Mouse (Mus musculus): ENCODE measurements around the gene Pram1. TPM values are rescaled to one million over a fixed set of nuclear protein-coding genes. Genes with fewer than 3 reads are reported as not detected.
"Not testable (repeated sequence)": the region's sequence is repeated elsewhere in the genome, so short reads cannot be mapped to it uniquely, and the experiment has no call there.

The Pram1 gene
- total RNA-seq (2021): not detected

DNA sequence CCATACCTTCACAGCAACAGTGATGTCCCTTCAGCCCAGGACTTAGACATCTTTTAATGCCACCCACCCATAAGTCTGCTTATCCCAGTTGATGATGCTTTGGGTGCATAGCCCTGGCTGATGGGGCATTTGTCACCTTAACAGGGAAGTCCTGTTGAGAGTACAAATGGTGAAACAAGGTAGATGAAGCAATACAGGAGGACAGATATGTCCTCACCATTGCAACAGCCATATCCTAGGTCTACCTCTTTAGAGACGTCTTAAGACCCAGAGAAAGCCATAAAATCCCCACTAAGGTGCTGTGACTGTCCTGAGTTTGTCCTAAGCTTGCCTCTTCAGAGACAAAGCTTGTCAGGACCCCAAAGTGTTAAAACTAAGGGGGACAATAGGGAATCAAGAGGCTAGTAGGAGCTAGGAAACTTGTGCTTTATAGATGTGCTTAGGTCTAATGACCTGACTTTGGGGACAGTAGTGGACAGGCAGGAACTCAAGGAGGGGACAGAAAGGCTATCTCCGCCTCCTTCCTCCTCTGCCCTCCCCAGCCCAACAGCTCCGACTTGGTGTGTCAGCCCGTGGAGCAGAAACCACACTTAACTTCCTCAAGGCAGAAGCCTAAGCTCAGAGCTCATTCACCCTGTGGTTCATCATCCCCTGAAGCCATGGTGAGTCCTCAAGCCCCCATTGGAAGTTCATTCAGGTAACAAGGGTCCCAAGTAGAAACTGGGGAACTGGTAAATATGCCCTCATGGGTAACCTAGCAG, at the start of gene Pram1:
TSS of gene Pram1 (plus strand) at position 541 of the 761 bp plus-strand sequence.
- no peak for DNase-seq

DNA sequence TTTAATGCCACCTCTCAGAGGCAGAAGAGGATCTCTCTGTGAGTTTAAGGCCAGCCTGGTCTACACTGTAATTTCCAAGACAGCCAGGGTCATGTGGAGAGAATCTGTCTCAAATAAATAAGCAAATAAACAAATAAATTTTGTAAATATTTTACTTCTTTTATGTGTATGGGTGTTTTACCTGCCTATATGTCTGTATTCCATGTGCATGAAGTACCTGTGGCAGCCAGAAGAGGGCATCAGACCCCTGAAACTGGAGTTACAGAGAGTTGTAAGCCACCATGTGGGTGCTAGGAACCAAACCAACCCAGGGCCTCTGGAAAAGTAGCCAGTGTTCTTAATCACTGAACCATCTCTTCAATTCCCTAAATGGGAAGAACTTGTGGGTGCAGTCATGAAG, 40.6 kb upstream of the Pram1 start:
- DNase-seq: no peak

DNA sequence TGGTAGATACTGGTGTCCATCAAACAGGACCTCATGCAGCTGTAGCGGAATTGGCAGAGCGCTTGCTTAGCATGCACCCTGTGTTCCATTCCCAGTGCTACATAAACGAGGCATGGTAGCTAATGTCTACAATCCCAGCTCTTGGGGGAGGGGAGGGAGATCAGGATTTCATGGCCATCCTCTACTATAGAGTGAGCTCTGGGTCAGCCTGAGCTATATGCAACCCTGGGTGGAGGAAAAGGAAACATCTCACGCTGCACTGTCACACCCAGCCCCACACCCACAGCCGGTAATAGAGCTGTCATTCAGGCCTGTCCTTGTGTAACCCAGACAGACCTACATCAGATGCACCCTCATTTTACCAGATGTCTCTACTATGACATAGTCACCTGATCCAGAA, 39.4 kb upstream of the Pram1 start:
- no peak for DNase-seq

DNA sequence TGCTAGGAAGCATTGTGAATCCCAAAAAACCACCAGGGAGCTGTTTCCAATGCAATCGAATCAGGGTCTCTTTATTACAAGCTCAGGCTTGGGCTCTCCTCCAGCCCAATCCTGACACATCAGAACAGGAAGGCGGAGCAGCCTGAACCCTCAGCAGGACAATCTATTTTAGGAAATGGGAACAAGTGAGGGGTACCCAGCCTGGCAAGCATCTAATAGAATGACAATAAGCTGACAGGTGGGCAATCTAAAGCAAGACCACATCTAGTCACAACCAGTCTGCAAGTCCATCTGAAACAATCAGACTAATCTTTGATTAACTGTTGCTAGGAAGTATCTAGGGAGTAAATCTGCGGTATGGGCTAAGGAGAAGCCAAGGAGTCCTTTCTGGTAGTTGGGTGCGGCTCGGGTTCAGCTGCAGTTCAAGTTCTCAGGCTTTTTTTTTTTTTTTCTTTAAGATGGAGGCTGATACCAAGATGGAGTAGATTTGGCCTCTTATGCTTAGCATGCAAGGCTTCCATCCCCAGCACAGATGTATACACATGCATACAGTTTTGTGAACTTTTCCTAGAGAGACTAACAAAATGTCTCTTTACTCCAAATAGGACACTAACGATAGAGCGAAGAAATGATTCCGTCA, 37.9 kb upstream of the Pram1 start:
- DNase-seq: peak; percentile 2

DNA sequence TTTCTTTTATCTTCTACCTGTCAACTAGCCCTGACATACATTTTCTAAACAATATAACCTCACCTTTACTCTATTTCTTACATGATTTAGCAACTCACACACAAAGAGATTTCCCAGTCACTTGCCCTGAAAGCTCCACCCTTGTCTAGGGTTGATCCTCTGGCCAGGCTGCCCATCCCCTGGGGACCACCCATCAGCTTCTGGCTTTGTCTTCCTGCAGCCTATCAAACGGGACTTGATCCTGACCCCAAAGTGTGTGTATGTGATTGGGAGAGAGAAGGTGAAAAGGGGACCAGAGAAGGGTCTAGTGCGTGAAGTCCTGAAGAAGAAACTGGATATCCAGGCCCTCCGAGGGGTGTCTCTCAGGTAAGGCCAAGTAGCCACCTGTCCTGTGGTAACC, 37.0 kb upstream of the Pram1 start:
- DNase-seq: no peak

DNA sequence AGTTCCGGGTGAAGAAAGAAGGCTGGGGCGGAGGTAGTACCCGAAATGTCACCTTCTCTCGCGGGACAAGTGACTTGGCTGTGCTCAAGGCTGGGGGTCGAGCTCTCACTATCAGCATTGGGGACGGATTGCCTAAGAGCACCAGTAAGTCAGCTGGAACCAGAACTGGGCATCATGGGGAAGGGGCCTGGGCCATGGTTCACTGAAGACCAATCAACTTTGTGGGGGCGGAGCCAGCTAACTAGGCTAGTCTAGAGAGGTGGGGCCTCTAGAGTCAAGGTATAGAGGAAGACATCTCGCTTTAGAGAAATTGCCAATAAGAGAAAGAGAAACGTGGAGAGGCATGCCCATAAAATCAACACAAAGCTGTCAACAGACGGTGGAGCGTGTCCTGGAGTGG, 35.9 kb upstream of the Pram1 start:
- DNase-seq: no peak

DNA sequence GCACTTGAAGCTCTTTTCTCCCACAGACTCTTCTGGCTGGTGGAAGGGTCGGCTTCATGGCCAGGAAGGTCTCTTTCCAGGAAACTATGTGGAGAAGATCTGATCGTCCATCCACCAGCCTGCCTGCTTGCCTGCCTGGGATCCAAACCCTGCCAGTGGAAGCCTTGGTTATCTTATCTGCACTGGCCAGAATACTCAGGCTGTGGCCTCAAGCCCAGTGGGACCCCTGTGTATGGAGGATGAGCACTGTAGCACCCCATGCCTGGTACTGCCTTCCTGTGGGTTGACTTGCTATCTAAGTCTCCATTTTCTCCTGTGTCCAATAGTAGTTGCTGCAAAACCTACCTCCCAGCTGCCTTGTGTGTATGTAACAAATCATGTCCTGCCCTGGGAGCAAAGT, 30.6 kb upstream of the Pram1 start:
- no peak for DNase-seq

DNA sequence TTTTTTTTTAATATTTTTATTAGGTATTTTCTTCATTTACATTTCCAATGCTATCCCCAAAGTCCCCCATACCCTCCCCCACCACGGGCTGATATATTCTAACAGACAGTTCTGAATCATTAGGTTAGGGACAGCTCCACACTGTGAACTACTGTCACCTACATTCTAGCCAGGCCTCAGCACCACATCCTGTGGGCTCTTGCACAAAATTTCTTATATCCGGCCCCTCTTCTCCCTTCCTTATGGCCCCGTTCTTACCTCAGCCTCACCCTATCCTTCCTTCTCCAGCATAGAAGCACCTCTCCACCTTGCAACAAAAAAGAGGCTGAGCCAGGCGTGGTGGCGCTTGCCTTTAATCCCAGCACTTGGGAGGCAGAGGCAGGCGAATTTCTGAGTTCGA, 27.3 kb upstream of the Pram1 start:
- no peak for DNase-seq

DNA sequence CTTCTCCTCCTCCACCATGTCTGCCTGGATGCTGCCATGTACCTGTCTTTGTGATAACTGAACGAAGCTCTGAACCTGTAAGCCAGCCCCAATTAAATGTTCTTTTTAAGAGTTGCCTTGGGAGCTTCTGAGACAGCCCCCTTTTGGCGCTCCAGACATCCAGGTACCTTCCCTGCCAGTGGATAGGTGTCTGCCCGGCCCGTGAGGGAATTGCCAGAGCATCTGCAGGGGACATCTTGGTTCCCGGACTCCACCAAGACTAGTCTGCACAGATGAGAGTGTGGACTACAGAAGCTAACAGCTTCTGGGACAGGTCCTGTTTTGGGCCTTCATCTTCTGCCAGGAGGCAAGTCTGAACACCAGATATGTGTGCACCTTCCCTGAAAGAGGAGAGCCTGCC, 24.1 kb upstream of the Pram1 start:
- not testable (repeated sequence) for DNase-seq

DNA sequence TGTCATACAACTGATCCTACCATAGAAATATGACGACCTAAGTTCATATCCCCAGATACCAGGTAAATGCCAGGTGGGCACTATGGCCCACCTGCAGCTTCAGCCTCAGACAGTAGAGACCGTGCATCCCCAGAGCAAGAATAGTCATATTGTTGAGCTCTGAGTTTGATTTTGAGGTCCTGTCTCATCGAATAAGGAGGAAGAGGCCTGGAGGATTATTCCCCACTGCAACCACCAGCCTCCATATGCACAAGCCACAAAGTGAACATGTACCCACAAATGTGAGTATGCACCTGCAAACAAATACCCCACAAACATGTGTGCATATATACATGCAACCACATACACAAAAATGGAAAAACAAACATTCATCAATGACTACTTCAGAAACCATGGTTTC, 10.6 kb upstream of the Pram1 start:
- DNase-seq: no peak

DNA sequence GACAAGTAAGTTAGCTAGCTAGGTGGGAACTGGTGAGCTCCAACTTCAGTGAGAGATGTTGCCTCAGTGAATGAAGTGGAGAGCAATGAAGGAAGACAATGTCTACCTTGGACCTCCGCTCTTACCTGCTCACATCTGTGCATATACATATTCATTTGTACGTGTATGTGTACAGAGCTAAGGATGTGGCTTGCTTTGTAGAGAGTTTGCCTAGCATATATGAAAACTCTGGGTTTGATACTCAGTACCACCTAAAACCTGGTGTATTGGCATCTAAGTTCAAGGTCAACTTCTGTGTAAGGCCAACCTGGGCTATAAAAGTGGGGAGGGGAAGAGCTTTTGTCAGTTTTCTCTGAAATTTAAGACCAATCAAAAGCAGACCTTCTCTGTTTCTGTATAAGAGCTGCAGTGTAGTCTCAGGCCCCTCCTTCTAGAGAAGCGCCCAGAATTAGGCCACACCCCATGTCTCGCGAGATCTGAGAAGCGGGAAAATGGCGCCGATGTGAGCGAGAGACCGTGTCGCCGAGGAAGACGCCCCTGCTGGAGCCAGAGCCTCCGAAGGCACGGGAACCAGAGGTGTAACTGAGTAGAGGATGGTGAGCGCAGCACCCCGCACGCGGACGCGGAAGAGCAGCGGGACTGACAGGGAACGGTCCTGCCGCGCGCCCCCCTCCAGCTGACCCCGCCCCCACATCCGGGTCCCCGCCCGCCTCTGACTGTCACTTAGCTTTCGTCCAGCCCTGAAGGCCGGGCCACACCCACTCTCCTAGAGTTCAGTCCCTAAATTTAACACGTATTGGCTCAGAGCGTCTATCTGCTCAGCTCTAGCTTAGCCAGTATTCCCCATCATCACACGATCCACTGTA, 9.0 kb upstream of the Pram1 start, which contains the start of gene Zfp414:
TSS of gene Zfp414 (plus strand) at position 470 of the 866 bp plus-strand sequence.
- peak; percentile 95 for DNase-seq

DNA sequence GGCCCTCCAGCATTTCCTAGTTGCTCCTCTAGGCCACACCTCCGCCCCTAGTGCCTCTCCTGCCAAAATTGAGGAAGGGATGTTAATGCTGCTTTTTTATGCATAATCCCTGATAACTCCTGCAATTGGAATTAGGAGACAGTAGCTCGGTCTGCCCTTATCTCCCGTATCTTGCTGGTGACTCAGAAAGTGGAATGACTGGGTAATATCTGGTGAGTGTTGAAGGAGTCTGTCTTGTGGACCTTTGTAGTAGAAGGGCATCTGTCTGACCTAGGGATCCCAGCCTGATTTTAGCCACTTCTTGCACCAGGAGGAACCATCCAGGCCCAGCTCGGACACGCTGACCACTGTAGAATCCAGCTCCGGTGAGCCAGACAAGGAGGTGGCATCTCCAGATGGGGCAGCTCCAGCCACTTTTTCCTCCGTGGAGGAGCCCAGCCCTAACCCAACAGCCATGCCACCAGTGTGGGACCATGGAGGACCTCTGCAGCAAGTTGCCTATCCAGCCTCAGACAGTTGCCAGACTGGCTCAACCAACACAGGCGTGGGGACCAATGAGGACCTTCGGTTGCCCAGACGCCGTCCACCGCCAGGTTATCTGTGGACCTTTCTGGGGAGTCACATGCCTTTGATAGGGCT, 8.2 kb upstream of the Pram1 start:
- DNase-seq: no peak

DNA sequence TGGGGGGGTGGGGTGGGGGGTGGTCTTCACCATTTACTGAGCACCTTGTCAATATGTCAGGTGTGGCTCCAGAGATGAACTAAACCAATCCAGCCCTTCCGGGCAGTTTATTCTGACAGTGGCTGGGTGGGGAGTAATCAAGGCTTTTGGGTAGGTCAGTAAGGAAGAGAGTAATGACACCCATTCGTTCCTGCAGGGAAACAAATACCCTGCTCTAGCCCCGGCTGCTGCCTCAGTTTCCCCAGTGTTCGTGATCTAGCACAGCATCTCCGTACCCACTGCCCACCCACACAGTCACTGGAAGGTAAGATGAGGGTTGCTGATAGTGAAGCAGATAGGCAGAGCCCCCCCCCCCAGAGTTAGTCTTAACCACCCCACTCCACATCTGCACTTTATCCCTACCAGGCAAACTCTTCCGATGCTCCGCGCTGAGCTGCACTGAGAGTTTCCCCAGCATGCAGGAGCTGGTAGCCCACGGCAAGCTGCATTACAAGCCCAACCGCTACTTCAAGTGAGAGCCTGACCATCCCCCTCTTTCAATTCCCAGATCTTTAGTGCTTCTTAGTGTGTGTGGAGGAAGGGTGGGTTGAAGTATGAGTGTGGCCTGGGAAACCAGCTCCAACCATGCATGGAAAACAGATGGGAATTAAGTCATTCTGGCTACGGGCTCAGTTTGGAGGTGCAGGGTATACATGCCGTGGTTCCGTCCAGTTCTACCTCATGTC, 7.5 kb upstream of the Pram1 start:
- DNase-seq: peak; percentile 12

DNA sequence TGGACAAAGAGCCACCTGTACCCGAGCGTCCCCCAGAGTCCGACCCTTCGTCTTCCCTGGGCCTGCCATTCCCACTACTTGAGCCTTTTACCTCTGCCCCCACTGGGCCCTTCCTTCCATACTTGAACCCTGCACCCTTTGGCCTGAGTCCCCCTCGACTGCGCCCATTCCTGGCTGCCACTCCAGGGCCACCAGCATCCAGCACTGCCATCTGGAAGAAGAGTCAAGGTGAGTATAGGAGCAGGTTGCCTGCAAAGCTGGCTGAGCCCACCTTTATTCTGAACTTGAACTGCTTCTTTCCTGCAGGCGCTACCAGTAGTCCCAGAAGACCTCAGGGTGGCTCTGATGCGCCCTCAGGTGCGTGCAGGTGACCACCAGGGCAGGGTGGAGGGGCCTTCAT, 6.6 kb upstream of the Pram1 start:
- DNase-seq: peak; percentile 6

DNA sequence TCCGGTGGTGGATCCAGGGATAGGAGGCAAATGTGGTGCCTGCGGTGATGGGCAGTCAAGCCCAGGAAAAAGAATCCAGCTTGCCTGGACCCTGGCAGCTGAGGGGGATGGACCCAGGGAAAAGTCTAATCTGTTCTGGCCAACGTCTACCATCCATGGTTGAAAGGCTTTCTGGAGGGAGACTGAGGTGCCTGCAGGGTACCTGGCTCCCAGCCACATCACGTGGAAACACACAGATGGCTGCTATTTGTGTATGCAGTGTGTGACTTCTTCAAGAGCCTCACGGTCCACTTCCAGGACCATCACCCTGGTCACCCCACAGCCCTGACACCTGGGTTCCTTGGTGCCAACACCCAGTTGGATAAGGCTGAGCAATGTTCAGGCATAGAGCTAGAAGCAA, 6.1 kb upstream of the Pram1 start:
- DNase-seq: peak; percentile 8

DNA sequence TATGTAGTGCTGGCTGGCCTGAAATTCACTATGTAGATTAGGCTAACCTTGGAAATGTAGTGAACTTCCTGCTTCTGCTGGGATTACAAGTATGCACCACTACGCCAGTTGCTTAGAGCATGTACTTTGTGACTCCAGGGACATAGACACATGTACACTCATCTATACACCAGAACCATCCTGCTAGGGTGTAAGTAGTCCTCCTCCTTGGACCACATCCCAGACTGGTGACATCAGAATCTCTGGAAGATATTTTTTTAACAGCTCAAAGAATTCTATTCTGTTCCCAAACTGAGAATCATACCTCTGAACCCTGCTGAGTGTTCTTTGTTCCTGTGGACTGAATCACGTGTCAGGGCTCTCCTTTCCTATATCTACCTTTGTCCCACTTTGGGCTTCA, 818 bp upstream of the Pram1 start:
- peak; percentile 35 for DNase-seq

DNA sequence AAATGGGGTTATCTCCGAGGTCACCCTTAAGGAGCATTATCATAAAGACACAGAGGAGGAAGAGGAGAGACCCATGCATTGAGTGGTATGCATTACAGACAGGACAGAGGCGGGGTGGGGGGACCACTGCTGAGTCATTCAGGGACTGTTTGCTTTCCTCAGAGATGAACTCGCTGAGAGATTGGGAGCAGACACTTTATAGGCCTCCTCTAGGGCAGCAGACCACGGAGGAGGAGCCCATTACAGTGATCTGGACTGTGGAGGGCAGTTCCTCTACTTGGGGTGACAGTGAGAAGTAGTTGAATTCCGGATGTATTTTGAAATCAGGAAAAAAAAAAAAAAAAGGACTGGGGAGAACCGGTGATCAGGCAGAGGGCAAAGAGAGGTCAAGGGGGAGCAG, 1.9 kb downstream of the Pram1 start:
- no peak for DNase-seq

DNA sequence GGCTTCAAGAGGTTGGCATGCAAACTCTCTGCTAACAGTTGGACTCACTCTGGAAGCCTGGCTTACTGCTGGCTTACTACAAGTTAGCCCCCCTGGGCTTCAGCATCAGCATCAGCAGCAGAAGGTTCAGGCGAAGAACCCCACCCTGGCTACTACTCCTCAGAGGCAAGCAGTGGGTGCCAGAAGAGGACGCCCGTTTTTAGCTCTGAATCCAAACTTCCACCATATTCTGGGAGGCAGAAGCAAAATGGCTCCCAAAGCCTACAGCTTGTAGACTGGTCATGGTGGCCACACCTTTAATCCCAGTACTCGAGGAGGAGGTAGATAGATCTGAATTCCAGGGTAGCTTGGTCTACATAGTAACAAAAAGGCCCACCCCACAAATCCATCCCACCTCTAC, 6.2 kb downstream of the Pram1 start:
- no peak for DNase-seq

DNA sequence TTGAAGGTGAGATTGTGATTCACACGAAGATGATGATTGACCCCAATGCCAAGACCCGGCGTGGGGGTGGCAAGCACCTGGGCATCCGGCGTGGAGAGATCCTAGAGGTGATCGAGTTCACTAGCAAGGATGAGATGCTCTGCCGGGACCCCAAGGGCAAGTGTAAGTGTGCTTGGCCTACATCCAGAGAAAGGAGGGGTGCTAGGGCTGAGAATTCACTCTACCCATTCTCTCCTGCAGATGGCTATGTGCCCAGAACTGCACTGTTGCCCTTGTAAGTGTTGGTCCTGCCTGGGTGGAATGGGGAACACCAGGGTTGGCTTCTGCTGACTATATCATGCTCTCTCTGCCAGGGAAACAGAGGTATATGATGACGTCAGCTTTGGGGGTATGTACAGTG, 7.2 kb downstream of the Pram1 start:
- DNase-seq: peak; percentile 26

DNA sequence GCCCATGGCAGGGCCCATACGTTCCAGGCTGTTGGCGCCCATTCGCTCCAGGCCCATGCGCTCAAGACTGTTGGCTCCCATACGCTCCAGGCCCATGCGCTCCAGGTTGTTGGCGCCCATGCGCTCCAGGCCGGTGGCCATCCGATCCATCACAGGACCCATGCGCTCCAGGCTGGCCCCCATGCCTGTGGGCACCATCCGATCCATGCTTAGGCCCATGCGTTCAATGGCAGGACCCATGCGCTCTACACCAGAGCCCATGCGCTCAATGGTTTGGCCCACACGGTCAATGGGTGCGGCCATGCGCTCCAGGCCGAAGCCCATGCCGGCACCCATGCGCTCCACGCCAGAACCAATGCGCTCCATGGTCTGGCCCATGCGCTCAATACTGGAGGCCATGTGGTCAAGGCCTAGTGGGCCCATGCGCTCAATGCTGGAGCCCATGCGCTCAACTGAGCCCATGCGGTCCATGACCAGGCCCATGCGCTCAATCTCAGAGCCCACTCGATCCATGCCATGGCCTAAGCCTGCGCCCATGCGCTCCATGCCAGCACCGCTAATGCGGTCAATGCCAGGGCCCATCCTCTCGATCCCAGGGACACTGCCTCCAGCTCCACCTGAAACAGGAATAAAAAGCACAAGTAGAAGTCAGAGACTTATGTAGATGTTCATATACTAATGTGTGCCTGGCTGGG, 12.1 kb downstream of the Pram1 start:
- DNase-seq: no peak

DNA sequence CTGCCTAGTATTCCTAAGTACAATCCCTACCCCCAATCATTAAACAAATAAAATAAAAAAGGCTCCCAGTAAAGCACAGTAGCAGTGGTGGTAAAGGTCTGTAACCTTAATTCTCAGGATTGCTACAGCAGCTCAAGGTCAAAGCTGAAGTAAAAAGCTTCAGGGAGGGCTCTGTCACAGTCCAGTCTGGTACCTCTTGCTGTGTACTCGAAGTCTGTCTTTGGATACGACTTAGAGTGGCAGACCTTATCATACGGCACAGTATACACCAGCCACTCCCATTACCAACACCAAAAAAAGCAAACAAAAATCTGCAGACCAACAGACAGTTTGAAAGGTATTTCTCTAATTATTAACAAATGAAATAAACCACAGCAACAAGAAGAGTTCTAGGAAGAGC, 29.0 kb downstream of the Pram1 start:
- DNase-seq: no peak

DNA sequence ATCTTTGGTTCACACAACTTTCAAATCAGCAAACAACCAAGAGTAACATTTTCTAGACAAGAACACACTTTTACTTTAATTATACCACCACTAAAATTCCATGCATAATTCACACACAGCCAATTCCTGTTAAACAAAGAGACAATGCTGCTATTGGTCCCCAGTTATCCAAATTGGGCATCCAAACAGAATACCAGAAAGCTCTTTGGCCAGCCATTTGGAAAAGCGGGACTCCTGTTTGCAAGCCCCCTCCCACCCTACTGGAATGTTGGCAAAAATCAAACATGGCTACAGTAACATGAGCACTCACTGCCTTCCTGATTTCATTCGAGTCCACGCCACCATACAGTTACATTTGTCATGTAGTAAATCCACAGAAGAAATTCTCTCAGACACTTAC, 31.8 kb downstream of the Pram1 start:
- DNase-seq: no peak

All from heart, postnatal 4 days (tissue).